25 mouse cellular contexts compared by ENCODE assay signal in genomic region chr2:103449813-103450212, GRCm38 (mm10). TPM values are rescaled to one million over a fixed set of nuclear protein-coding genes. Genes with fewer than 3 reads are reported as not detected.
A peak's percentile ranks its signal among the peaks of the same experiment; 100 is the strongest.
DNase-seq lines count a peak whose midpoint lies in the region; ATAC-seq and TF ChIP-seq lines count a peak whose summit lies in the region.
"Had no signal": no experiment of that assay in that cellular context is flagged by ENCODE, and none has a peak within 500 bp of the region (broad histone marks: within the 10 kb centered on the region; RNA-seq: fewer than 3 reads in every experiment).

No protein-coding gene starts in this region.

- H3K9ac ChIP-seq in kidney, embryonic 16.5 days (replicated peaks; ENCODE audit: low read length): no peak overlapping the region
- no peak overlapping the region for H3K9ac ChIP-seq in lung, postnatal 0 days (replicated peaks; ENCODE audit: low read depth)
- H3K9ac ChIP-seq: embryonic facial prominence, embryonic 13.5 days; embryonic facial prominence, embryonic 15.5 days; forebrain, embryonic 12.5 days had no signal

- TF ChIP-seq CTCF in lung, postnatal 0 days (IDR thresholded peaks at IDR 0.05): no peak

- no peak for ATAC-seq in kidney, embryonic 16.5 days (ENCODE audit: low FRiP score, low TSS enrichment)
- ATAC-seq in lung, postnatal 0 days: peak; percentile 47
- peak; percentile 90 for ATAC-seq in megakaryocyte progenitor cell, adult 5-6 weeks (replicated peaks; ENCODE audit: poor library complexity)
- no peak for ATAC-seq in megakaryocyte-erythroid progenitor cell, adult 5-6 weeks (replicated peaks; ENCODE audit: low FRiP score, low TSS enrichment, poor library complexity, severe bottlenecking)
- ATAC-seq: forebrain, embryonic 14.5 days had no signal

- H3K27me3 ChIP-seq in kidney, embryonic 16.5 days (ENCODE audit: insufficient read depth, low read length): no peaks in the 10 kb centered on the region
- no peaks in the 10 kb centered on the region for H3K27me3 ChIP-seq in lung, postnatal 0 days (replicated peaks; ENCODE audit: insufficient read depth, low read length)
- H3K27me3 ChIP-seq: embryonic facial prominence, embryonic 13.5 days; embryonic facial prominence, embryonic 15.5 days; forebrain, embryonic 12.5 days had no signal

- H3K9me3 ChIP-seq in kidney, embryonic 16.5 days (ENCODE audit: low read length): no peaks in the 10 kb centered on the region
- no peaks in the 10 kb centered on the region for H3K9me3 ChIP-seq in lung, postnatal 0 days (ENCODE audit: low read length)
- H3K9me3 ChIP-seq: embryonic facial prominence, embryonic 13.5 days; embryonic facial prominence, embryonic 15.5 days; forebrain, embryonic 10.5 days; forebrain, embryonic 12.5 days had no signal

- no peak for DNase-seq in kidney, postnatal 10 days
- peak; percentile 78 for DNase-seq in lung, postnatal 0 days (ENCODE audit: low spot score)
- DNase-seq in lung, postnatal 36 days: no peak
- DNase-seq in 416B (ENCODE audit: low read depth): peak; percentile 37
- DNase-seq: adrenal gland, adult 2 months; adrenal gland, postnatal 10 days; adrenal gland, postnatal 25 days; cerebellum, adult 11 months; cerebellum, adult 18-20 months; cerebellum, adult 8-10 months; cerebellum, adult 9-11 months; cerebellum, postnatal 14 days; cerebellum, postnatal 36 days; embryo, embryonic 11 days had no signal

- 46% methylated on average over 7 of the region's 7 CpGs for WGBS in kidney, embryonic 16.5 days
- WGBS in lung, postnatal 0 days: 39% methylated on average over 7 of the region's 7 CpGs

- no peak overlapping the region for H3K4me3 ChIP-seq in kidney, embryonic 16.5 days (ENCODE audit: low read length)
- H3K4me3 ChIP-seq in lung, postnatal 0 days (ENCODE audit: low read depth, low read length): no peak overlapping the region
- H3K4me3 ChIP-seq: embryonic facial prominence, embryonic 13.5 days; embryonic facial prominence, embryonic 15.5 days; erythroblast, embryonic 14.5 days; forebrain, embryonic 10.5 days; forebrain, embryonic 12.5 days had no signal

- 0 out of 2 replicates have a peak, but pooled peaks have one; percentile 5 for TF ChIP-seq EP300 in lung, postnatal 0 days (IDR thresholded peaks at IDR 0.05)

- H3K4me1 ChIP-seq in kidney, embryonic 16.5 days (ENCODE audit: insufficient read depth, low read length): no peaks in the 10 kb centered on the region
- H3K4me1 ChIP-seq in lung, postnatal 0 days (ENCODE audit: insufficient read depth, low read depth, low read length): no peaks in the 10 kb centered on the region
- H3K4me1 ChIP-seq: embryonic facial prominence, embryonic 13.5 days; embryonic facial prominence, embryonic 15.5 days; forebrain, embryonic 12.5 days had no signal

- H3K4me2 ChIP-seq in kidney, embryonic 16.5 days (replicated peaks; ENCODE audit: low read depth, low read length): peak overlapping the region; percentile 35; the same call in 1 of the 2 replicates
- no peak overlapping the region for H3K4me2 ChIP-seq in lung, postnatal 0 days (replicated peaks; ENCODE audit: low read depth, low read length)
- H3K4me2 ChIP-seq: embryonic facial prominence, embryonic 13.5 days; embryonic facial prominence, embryonic 15.5 days; forebrain, embryonic 12.5 days had no signal

- peaks cover 11% of the 10 kb centered on the region for H3K36me3 ChIP-seq in kidney, embryonic 16.5 days (ENCODE audit: insufficient read depth, low read length)
- peaks cover 14% of the 10 kb centered on the region; the same call in 1 of the 2 replicates for H3K36me3 ChIP-seq in lung, postnatal 0 days (ENCODE audit: insufficient read depth, low read length)

- no peak overlapping the region for H3K27ac ChIP-seq in kidney, embryonic 16.5 days (ENCODE audit: low read length)
- H3K27ac ChIP-seq in lung, postnatal 0 days (ENCODE audit: low read length): no peak overlapping the region
- H3K27ac ChIP-seq: embryonic facial prominence, embryonic 13.5 days; embryonic facial prominence, embryonic 15.5 days; forebrain, embryonic 10.5 days; forebrain, embryonic 12.5 days had no signal

RNA-seq across cellular contexts. Expression of gene Cat, which starts 35.1 kb away (rescaled TPM):
- polyA plus RNA-seq in kidney, embryonic 16.5 days (2015; fragmentation: Nextera tagmentation; extraction: Ambion mirVana): 101 and 105 TPM in 2 replicates
- 91.9 and 98.4 TPM in 2 replicates for polyA plus RNA-seq in lung, postnatal 0 days (2015; fragmentation: Nextera tagmentation; extraction: Ambion mirVana)
- total RNA-seq in megakaryocyte progenitor cell, adult 5-6 weeks (2015): 117 and 125 TPM in 2 replicates
- 36.0 and 36.6 TPM in 2 replicates for total RNA-seq in megakaryocyte progenitor cell, adult 5-6 weeks (2017)
- total RNA-seq in megakaryocyte-erythroid progenitor cell, adult 5-6 weeks (2014; fragmentation: Nextera tagmentation): 79.6 and 84.5 TPM in 2 replicates
- 45.0 and 46.0 TPM in 2 replicates for total RNA-seq in megakaryocyte-erythroid progenitor cell, adult 5-6 weeks (2017)

RNA-seq across cellular contexts. Expression of gene Elf5, which starts 38.3 kb away (rescaled TPM):
- 3.1 and 4.2 TPM in 2 replicates for polyA plus RNA-seq in kidney, embryonic 16.5 days (2015; fragmentation: Nextera tagmentation; extraction: Ambion mirVana)
- 9.9 and 14.5 TPM in 2 replicates for polyA plus RNA-seq in lung, postnatal 0 days (2015; fragmentation: Nextera tagmentation; extraction: Ambion mirVana)
- not detected in 2 replicates for total RNA-seq in megakaryocyte progenitor cell, adult 5-6 weeks (2015)
- total RNA-seq in megakaryocyte progenitor cell, adult 5-6 weeks (2017): 1.1 TPM in 1 of 2 replicates, not detected in the other
- not detected in 2 replicates for total RNA-seq in megakaryocyte-erythroid progenitor cell, adult 5-6 weeks (2014; fragmentation: Nextera tagmentation)
- not detected in 2 replicates for total RNA-seq in megakaryocyte-erythroid progenitor cell, adult 5-6 weeks (2017)
- total RNA-seq: adrenal gland, adult 2 months; adrenal gland, postnatal 10 days; adrenal gland, postnatal 25 days; common myeloid progenitor, adult 5-6 weeks; MEL had no signal
- polyA plus RNA-seq: adrenal gland, adult 2 months; erythroblast, embryonic 14.5 days; forebrain, embryonic 14.5 days had no signal

Comparison
In these comparisons a context has a peak if more than half of its experiments do, and no peak if none do; other contexts are left out.
1. DNase-seq: peak in lung, postnatal 0 days (single experiment) and 416B (single experiment); none in kidney, postnatal 10 days (single experiment) and lung, postnatal 36 days (single experiment).
2. ATAC-seq: peak in lung, postnatal 0 days (single experiment) and megakaryocyte progenitor cell, adult 5-6 weeks (single experiment); none in kidney, embryonic 16.5 days (single experiment) and megakaryocyte-erythroid progenitor cell, adult 5-6 weeks (single experiment).